Mouse (Mus musculus) erythroblast, embryonic 14.5 days (primary cell): ENCODE measurements around the gene Pkd1l2.

ENCODE experiments used
- GATA1 ChIP-seq: IDR thresholded peaks from 2 replicates; pipeline ENCODE4 v1.6.1; 2012; ENCODE audit warnings: low read length, inconsistent platforms, mixed read lengths
- TAL1 ChIP-seq: IDR thresholded peaks from 3 replicates; pipeline ENCODE4 v1.6.1; 2012; ENCODE audit warnings: low read length, inconsistent platforms, mixed read lengths

GRCm38 (mm10) chr8:117060306-117060705 lies 21.9 kb downstream of the Pkd1l2 start:
- TF ChIP-seq GATA1: no peak
- TF ChIP-seq TAL1: no peak
